Mouse (Mus musculus): ENCODE data around the gene Pogk.

The Pogk gene

DNA sequence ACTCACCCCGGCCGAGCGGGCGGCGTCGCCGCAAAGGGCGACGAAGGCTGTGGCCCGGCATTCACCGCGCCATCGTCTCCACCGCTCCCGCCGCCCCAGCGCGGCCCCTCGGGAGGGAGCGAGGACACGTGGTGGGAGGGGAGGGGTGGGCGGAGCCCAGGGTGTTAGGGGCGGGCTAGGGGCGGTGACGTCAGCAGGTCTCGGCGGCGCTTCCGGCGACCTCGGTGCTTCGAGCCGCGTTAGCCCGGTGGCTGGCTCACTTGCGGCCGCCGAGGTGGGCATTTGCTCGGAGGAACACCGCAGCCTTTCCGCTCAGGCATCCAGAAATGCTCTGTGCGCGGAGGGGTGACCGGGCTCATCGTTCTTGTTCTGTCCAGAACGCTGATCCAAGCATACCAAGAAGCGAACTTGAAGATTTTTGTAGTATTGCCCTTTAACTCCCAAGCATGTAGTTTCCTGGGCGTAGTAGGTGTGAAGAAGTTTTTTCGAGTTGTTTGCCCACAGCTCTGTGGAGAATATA, at the start of gene Pogk:
Gene Pogk (minus strand): TSS at position 163 of the 520 bp plus-strand sequence.
- peak; percentile 82 for DNase-seq

DNA sequence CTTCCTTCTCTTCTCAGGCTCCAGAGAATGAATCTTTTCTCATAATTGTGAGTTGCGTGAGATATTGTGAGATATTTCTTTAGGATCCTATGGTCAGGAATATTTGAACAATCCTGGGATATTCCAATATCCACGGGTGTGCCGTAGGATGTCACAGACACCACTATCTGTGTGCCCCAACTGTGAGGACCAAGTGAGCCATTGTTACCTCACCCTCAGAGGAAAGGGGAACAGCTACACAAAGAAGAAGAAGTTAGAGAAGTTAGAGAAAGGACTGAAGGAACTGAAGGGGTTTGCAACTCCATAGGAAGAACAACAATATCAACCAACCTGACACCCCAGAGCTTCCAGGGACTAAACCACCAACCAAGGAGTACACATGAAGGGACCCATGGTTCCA, 32.3 kb upstream of the Pogk start:
- no peak for DNase-seq

DNA sequence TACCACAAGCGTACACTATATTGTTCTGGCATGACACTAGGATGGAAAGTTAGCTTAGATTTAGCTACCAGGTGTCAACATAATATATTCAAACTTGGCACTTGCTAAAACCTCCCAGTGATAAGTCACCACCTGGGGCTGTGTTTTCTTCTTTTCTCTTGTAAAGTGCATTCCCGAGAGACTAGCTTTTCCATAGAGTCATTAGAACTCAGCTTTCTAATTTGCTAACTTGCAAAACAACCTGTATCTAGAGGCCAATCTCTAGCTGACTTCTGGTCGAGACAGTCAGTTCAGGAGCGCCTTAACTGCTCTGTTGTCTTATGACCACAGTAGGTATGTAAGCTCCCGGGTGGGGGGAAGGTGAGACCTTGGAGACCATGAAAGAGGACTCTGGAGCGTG, 29.8 kb upstream of the Pogk start:
- DNase-seq = no peak

DNA sequence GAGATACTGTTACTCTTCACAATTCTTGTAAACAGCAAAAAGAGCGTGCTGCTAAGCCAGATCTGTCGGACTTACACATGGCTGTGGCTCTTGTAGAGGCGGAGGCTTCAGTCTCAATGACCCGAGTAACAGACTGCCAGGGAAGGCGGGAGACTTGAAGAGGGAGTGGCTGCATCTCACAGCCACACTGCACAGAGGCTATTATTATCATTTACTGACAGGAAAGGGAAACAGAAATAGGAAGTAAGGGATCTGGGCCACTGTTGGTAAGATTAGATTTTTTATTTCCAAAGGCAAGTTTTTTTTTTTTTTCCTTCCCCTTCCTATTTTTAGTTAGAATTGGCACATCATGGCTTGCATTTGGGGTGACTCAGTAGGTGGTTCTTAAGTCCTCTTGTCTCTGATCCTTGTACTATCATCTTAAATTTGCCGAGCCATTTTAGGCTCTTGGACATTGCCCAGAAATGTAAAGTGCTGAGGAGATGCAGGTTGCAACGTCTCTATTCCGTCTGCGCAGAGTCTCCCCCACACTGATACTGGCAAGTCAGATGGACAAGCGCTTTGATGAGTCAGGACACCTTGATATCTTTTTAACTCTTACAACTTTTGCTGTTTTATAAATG, 20.3 kb upstream of the Pogk start:
- no peak for DNase-seq

DNA sequence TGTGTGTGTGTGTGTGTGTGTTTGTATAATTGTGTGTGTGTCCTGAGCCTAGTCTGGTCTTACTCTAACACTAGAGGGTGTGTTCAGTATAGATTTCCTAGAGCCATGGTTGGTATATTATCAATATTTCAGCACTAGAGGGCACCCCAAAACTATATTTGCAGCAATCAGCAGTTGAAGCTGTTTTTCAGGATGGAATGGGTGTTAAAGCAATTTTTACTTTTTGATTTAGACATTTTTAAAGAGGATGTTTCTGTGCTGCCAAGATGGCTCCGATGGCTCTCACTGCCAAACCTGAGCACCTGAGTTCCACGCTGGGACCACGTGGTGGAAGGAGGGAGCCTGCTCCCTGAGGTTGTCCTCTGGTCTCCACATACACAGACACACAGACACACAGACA, 19.4 kb upstream of the Pogk start:
- no peak for DNase-seq

DNA sequence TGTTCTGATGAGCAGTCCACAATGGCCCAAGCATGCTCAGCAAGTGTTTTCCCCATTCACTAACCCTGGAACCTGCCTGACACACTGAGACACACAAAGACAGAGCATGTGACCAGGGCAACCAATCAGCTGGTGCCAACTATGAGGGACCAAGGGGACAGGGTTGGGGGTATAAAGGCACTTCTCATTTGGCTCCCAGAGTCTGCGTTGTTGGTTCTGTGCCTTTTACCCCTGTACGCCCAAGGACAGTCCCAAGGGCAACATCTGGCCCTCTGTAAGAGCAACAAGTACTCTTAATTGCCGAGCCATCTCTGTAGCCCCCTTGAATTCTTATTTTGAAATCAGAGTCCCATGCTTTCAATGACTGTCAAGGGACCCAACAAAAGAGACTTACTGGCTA, 2.6 kb upstream of the Pogk start:
- DNase-seq = no peak

DNA sequence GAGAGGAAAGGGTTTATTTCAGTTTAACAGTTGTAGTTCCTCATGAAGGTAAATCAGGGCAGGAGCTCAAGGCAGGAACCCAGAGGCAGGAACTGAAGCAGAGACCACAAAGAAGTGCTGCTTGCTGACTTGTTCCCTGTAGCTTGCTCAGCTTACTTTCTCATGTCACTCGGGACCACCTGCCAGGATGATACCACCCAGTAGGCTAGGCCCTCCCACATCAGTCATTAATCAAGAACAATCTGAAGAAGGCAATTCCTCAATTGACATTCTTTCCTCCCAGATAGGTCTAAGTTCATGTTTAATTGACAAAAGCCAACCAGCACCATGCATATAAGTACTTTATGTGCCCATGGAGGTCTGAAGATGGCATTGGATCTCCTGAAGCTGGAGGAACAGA, 1.9 kb upstream of the Pogk start:
- no peak for DNase-seq

DNA sequence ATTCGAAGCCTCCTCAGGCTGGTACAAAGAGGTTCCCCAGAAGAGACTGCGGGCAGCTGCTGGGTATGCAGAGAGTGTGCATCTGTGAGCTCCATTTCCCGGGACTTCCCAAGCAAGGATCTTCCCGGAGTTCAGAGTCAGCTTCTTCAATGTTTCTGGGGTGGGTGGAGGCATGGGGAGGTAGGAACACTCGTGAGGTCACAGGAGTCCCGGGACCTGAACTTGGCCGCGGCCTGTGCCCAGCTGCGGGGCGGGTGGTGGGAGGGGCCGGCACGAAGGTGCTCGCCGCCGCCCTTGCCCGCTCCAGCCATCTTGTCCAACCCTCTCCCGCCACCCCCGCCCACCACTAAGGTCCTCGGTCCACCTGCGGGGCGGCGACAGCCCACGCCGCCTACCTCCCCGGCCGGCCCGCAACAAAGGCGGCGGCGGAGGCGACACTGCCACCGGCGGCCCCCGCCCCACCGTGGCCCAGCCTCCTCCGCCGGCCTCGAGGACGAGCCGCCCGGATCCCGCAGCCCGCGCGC, 424 bp downstream of the Pogk start:
- DNase-seq = no peak

DNA sequence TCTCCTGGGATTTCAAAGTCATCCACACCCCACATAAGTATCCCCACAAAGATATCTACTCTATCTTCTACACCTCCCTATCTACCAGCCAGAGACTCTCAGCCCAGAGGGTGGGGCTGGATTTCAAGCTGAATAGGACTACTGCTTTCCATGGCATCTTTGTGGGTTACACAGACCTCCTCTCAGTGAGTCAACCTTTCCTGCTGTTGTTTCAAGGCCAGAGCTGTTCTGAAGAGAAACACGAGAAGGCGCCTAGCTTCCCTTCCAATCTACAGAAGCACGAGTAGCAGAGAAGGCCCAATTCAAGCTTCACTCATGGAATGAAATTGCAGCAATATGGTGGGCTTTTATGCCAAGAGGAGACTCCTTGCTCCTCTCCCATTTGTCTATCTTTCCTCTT, 5.8 kb downstream of the Pogk start:
- no peak for DNase-seq

DNA sequence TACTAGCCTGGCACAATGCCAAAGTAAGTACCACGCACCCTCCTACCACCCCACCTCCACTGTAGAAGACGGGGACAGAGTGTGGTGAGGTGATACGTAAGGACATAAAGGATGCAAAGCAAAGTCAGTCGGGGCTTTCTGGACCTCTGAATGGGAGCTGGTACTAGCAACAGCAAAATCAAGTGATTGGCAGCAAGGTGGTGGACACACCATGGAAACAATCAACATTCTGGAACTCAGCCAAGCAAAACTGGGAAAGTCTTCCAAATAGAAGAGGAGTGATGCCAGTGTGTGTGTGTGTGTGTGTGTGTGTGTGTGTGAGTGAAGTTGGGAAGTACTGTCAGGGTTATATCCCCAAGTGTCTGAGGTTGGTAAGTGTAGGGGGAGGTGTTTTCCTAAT, 7.7 kb downstream of the Pogk start:
- no peak for DNase-seq

DNA sequence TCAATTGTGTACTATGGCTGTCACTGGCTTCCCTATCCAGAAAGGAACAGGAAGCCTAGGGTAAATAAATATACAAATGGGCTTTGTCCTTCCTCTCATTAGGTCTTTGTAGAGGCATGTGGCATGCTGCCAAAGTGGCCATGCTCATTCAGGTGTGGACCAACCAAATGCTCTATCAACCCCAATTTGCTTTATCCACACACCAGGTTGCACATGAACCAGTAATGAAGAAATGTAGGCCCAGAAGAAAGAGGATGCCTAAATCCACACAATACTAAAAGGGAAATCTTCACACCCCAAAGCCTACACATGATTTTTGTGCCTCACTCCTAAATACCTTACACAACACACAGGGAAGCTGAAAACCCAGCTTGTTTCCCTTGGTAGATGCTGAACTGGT, 8.2 kb downstream of the Pogk start:
- no peak for DNase-seq

DNA sequence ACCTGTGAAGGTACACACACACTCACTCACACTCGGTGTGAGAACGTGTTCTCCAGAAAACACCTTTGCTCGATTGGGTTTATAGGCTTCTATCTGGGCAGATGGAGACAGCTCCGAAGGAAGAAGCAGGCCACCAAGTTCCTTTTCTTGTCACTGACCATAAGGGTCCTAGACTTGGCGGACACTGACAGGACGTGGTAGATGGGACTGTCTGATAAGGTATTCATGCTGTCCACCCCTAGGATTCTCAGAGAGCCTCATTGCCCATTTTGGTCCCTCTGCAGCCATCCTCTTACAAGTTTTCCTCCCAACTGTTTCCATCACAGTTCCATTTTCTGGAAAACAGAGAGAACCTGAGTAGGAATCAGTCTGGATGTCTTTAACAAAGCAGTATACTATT, 13.3 kb downstream of the Pogk start:
- DNase-seq = no peak

DNA sequence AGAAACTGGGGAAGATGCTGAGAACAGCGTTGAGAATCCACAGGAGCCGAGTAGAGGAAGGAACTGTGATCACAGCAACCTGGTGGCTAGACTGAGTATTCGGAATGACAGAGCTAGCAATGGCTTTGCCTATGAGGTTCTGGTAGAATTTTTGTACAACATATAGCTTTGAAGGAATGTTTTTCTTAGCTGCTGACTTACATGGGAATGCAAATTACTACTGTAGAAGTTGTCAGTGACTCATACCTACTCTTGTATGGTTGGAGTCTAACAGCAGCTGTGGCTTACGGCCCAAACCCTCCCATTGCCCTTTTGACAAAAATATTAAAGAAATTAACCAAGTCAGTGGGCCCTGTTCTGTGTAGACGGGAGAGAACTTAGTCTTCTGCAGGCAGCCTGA, 14.0 kb downstream of the Pogk start:
- DNase-seq = no peak

DNA sequence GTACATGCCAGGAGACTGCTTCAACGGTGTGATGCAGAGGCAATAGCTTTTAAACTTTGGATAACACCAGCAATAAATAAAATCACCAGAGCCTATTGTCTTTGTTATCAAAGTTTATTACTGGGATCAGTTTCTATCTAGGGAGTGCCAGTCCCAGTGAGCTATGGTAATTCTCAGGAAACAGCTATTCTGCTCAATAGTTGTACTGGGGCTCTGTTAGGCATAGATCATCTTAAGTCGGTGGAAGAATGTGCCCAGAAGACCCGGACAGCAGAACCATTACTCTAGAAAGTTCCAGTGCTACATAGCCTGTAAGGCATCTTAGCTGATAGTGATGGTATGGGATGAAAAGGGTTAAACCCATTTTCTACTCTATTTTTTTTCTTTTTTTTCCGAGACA, 14.9 kb downstream of the Pogk start:
- DNase-seq = no peak

DNA sequence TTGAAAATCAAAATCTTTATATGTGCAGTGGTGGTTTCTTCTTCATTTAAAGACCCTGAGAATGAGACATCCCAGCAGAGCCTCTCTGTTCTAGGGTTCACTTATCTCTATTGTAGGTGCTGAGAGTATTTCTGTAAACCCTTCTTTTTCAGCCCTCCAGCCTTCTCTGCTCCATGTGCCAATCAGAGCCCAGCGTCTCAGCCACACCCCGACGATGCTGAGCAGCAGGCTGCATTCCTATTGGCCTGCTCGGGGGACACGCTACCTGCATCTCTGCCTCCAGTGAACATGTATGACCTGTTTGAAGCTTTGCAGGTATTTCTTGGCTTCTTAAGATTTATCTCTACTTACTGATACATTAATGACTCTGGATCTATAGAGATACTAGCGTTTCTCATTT, 18.0 kb downstream of the Pogk start:
- DNase-seq = no peak

DNA sequence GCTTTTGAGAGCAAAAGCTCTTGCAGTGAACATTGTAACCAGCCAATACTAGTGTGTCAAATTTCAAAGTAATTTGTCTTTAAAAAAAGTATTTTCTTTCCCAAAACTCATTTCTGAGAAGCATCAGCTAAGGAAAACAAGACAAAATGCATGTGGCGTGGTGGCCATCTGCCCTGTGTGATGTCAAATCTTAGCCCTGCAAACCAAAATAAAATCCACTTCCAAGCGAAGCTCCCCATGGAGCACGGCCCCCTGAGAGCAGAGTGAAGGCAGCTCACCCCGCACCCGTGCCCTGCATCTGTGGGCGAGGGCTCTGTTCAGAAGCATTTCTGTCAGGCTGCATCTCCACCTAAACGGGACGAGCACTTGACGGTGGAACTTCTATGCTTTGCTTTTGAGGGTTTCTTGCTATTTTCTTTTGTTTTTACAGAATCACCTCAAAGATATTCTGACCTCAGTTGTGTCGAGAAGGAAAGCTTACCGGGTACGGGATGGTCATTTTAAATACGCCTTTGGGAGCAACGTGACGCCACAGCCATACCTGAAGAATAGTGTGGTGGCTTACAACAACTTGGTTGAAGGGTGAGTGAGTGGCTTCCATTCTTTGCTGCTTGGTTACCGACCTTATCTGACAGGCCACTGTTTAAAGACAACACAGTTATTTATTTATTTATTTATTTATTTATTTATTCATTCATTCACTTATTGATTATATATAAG, 20.1 kb downstream of the Pogk start:
- DNase-seq = no peak

DNA sequence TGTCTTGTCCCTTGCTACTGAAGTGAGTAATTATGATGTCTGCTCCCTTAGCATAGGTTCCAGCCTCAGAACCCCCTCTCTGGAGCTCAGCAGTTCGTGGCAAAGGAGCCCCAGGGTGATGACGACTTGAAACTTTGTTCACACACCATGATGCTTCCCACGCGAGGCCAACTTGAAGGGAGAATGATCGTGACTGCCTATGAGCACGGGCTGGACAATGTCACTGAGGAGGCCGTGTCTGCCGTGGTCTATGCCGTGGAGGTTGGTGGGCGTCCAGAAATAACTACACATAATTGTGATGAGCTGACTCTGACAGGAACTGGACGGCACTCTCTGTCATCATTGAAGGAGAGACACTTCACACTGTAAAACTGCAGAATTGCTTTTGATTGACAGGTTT, 21.2 kb downstream of the Pogk start:
- DNase-seq = no peak

DNA sequence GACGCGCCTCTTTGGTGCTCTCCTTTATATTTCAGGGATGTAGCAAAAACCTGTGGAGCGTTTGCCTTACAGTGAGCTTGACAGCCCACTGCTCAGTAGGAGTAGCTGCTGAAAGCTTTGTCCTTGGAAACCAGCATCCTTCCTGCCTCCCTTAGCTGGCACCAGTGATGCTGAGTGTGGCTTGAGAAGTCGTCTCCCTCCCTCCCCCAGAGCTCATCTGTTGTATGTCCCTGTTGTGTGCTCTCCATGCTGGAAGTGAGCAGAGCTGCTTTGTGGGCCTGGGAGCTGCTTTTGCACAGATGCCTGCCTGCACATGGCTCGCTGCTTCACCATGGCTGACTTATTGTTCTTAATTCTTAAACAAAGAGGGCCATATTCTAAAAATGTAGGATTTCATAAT, 24.2 kb downstream of the Pogk start:
- DNase-seq = no peak

DNA sequence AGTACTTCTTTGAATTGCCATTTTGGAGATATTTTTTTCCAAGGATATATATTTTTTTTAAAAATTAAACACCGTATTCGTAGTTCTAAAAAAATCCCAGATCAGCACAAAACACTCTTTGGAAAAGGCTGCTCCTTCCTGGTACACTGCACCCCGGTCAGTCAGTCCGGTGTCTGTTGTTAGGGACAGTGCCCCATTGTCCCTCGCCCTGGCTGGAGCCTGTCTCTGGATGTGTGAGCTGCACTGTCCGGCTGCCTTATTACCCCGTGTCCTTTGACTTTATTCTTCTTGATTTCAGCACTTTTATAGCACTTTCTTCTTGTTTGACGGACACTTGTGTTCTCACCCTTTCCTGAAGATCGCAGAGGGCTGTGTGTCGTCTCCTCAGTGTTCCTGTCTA, 25.0 kb downstream of the Pogk start:
- DNase-seq = no peak

DNA sequence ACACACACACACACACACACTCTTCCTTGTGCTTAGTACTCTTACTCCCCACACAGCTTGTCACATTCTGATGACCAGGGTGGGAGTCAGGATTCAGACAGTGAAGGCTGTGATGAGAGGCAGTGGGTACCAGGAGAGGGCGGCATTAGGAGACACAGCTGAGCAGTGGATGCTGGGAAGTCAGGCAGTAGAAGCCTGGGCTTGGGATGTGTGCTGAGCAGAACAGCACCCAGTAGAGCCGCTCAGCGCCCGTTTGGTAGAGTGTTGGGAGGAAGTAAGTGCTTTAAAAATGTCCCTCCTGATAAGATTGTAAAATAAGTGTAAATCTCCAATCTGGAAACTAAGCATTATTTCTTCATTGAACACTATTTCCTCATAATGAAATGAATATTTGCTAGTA, 27.0 kb downstream of the Pogk start:
- DNase-seq = no peak

DNA sequence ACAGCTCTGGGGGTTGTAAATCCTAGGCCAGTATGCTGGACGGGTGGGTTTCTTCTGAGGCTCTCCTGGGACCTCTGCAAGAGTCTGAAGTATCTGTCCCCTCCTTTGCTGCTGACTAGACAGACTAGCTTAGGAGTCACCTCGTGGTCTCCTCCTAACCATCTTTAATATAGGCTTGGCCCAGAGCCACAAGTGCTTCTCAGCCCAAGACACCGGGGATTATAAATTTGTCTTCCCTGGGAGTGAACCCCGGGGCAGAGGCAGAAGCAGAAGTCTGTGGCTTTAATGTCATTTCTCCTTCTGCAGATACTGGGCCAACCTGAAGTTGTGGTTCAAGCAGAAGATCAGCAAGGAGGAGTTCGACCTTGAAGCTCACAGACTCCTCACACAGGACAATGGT, 27.8 kb downstream of the Pogk start:
- DNase-seq = no peak

DNA sequence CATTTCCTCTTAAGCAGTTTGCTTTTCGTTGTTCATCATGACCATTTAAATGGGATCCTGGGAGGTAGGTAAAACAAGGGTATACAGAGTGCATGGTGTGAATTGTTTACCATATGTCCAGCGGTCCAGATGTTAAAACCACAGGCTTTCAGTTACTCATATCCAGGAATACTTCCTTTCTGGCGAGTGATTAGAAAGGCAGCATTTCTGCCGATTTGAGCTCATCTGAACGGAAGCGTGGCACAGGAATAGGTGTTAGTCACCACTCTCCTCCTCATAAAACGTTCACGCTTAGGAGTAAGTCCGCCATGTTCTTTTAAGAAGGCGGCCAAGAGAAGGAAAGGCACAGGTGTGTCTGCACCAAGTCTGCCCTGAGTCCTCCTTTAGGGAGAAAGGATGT, 28.3 kb downstream of the Pogk start:
- DNase-seq = no peak

DNA sequence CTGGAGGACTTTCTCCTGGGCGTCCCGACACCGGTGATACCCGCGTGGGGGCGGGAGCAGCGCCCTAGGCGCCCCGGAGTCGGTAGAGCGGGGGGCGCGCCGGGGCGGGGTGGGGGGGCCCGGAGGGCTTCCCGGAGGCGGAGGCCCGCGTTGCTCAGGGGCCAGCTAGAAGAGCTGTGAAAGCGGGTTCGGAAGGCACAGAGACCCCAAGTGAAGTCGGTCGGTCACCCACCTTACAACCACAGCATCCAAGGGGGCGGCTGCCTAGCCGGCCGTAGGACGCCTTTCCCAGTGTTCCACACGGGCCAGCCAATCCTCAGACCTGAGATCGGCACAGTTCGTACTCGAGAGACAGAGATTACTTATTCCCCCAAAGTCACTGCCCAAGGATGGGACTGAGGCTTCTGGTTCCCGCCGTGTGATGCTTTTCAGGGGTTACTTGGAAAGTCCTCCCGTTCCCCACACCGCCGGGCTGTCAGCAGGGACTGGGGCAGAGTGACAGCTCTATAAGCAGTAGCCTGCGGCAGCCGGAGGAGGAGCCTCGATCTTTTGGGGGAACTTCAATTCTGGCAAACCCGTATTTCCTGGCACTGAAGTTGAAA, 29.9 kb downstream of the Pogk start:
- DNase-seq = peak; percentile 52

DNA sequence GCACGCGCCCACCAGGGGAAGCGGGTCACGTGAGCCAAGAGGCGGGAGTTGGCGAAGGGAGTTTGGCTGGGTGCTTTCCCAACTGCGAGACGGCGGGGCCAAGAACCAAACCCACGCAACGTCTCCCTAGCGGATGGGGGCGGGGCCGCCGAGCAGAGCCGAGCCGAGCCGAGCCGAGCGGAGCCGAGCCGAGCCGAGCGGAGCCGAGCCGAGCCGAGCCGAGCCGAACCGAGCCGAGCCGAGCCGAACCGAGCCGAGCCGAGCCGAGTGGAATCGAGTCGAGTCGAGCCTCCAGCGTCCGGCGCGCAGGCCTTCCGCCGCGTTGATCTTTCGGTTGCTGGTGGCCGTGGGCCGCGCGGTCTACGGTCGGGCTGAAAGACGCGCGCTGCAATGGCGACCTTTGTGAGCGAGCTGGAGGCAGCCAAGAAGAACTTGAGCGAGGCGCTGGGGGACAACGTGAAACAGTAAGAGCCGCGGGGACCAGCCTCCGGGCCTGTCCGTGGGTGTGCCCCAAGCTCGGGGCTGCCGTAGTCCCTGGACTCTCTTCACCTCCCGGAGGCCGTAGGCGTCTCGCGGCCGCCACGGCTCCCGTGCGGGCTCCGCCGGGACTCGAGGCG, 30.5 kb downstream of the Pogk start, which contains the start of gene Tada1:
Gene Tada1 (plus strand): TSS at position 85 of the 617 bp plus-strand sequence.
- DNase-seq = peak; percentile 90

Measured in right cerebral cortex, postnatal 14 days (tissue).